Mouse (Mus musculus) CH12.LX (cell line): ENCODE measurements around the gene Macrod1. TPM values are rescaled to one million over a fixed set of nuclear protein-coding genes. Genes with fewer than 3 reads are reported as not detected.

Source experiments
- DNase-seq: peaks from one replicate; pipeline ENCODE4 v3.0.0-alpha.2; 2013; ENCODE audit errors: extremely low read depth
- H3K27ac ChIP-seq: 2 replicates; pipeline ENCODE4 v1.5.1; 2012; ENCODE audit warnings: low read depth, mild to moderate bottlenecking, control low read depth, moderate library complexity; ENCODE audit not compliant: insufficient read depth
- H3K27me3 ChIP-seq: replicated peaks from 2 replicates; pipeline ENCODE3; 2012; ENCODE audit warnings: inconsistent platforms
- H3K36me3 ChIP-seq, 2 experiments: replicated peaks in 1 of 2; 2 replicates each; pipeline versions ENCODE3 to v1.6.1; 2012; ENCODE audit warnings: inconsistent platforms in 1 of 2, low read length in 1 of 2, mild to moderate bottlenecking in 1 of 2, mixed read lengths in 1 of 2, moderate library complexity in 1 of 2; ENCODE audit not compliant: control insufficient read depth in 1 of 2, insufficient read depth in 1 of 2
- H3K4me1 ChIP-seq, 2 experiments: 2 replicates each; pipeline ENCODE4 v1.6.1; 2012; ENCODE audit warnings: inconsistent platforms in 1 of 2, moderate library complexity in 1 of 2; ENCODE audit not compliant: insufficient read depth in 2 of 2, control insufficient read depth in 1 of 2
- H3K4me2 ChIP-seq: 2 replicates; pipeline ENCODE4 v1.6.1; 2012; ENCODE audit warnings: low read depth, mild to moderate bottlenecking, control low read depth; ENCODE audit not compliant: poor library complexity, insufficient read depth, severe bottlenecking
- H3K4me3 ChIP-seq, 3 experiments: fragments of 150-350 bp in 1 of 3; sonication (generic) in 1 of 3; replicated peaks in 1 of 3; 2 replicates each; pipeline versions ENCODE3 to v1.5.1; 2011 to 2012; ENCODE audit warnings: low read depth in 2 of 3, low read length in 2 of 3, mild to moderate bottlenecking in 2 of 3, moderate library complexity in 2 of 3, control low read depth in 1 of 3, improper control_type of control experiment in 1 of 3, inconsistent platforms in 1 of 3, mixed read lengths in 1 of 3; ENCODE audit not compliant: poor library complexity in 1 of 3
- H3K79me2 ChIP-seq: replicated peaks from 2 replicates; pipeline ENCODE4 v1.6.1; 2012; ENCODE audit warnings: mild to moderate bottlenecking, moderate library complexity; ENCODE audit not compliant: control insufficient read depth, poor library complexity, insufficient read depth, severe bottlenecking; ENCODE audit errors: extremely low read depth
- H3K9ac ChIP-seq: 2 replicates; pipeline ENCODE4 v1.6.1; 2012; ENCODE audit warnings: low read depth, mild to moderate bottlenecking, control low read depth, moderate library complexity; ENCODE audit not compliant: insufficient read depth
- H3K9me3 ChIP-seq: replicated peaks from 2 replicates; pipeline ENCODE3; 2012; ENCODE audit warnings: low read length, inconsistent platforms, mixed read lengths
- BHLHE40 ChIP-seq: IDR thresholded peaks from 2 replicates; pipeline ENCODE4 v1.6.1; 2011; ENCODE audit warnings: mild to moderate bottlenecking, low read depth, low read length, improper control_type of control experiment
- CHD1 ChIP-seq: IDR thresholded peaks from 2 replicates; pipeline ENCODE4 v1.6.1; 2012; ENCODE audit warnings: low read depth, low read length, improper control_type of control experiment, inconsistent platforms
- CHD2 ChIP-seq: IDR thresholded peaks from 2 replicates; pipeline ENCODE4 v1.6.1; 2011; ENCODE audit warnings: low read length, improper control_type of control experiment
- CTCF ChIP-seq, 2 experiments: IDR thresholded peaks in 1 of 2; conservative IDR thresholded peaks in 1 of 2; 2 replicates each; pipeline ENCODE4 v1.5.1; 2011 to 2012; ENCODE audit warnings: low read depth in 2 of 2, low read length in 2 of 2, improper control_type of control experiment in 1 of 2, inconsistent platforms in 1 of 2, mild to moderate bottlenecking in 1 of 2, moderate library complexity in 1 of 2
- E2F4 ChIP-seq: IDR thresholded peaks from 2 replicates; pipeline ENCODE4 v1.6.1; 2011; ENCODE audit warnings: low read depth, low read length, improper control_type of control experiment; ENCODE audit not compliant: insufficient replicate concordance
- HCFC1 ChIP-seq: IDR thresholded peaks from 2 replicates; pipeline ENCODE4 v1.6.1; 2012; ENCODE audit warnings: low read depth, mild to moderate bottlenecking, inconsistent platforms, low read length, improper control_type of control experiment
- IRF4 ChIP-seq: IDR thresholded peaks from 2 replicates; pipeline ENCODE4 v1.6.1; 2014; ENCODE audit warnings: low read depth, mild to moderate bottlenecking, inconsistent platforms, low read length, improper control_type of control experiment
- JUND ChIP-seq: conservative IDR thresholded peaks from 2 replicates; pipeline ENCODE4 v1.6.1; 2011; ENCODE audit warnings: low read depth, low read length, improper control_type of control experiment
- KAT2A ChIP-seq: IDR thresholded peaks from 2 replicates; pipeline ENCODE4 v1.6.1; 2012; ENCODE audit warnings: low read length, improper control_type of control experiment, inconsistent platforms; ENCODE audit not compliant: insufficient replicate concordance
- MAX ChIP-seq: IDR thresholded peaks from 2 replicates; pipeline ENCODE4 v1.6.1; 2011; ENCODE audit warnings: low read length, improper control_type of control experiment
- MAZ ChIP-seq: IDR thresholded peaks from 2 replicates; pipeline ENCODE4 v1.6.1; 2012; ENCODE audit warnings: low read depth, mild to moderate bottlenecking, inconsistent platforms, low read length, improper control_type of control experiment, moderate library complexity
- MEF2A ChIP-seq: IDR thresholded peaks from 2 replicates; pipeline ENCODE4 v1.6.1; 2014; ENCODE audit warnings: low read depth, mild to moderate bottlenecking, inconsistent platforms, low read length, improper control_type of control experiment, borderline replicate concordance
- MXI1 ChIP-seq: IDR thresholded peaks from 2 replicates; pipeline ENCODE4 v1.6.1; 2011; ENCODE audit warnings: mild to moderate bottlenecking, low read depth, low read length, improper control_type of control experiment
- MYC ChIP-seq: IDR thresholded peaks from 2 replicates; pipeline ENCODE4 v1.6.1; 2011; ENCODE audit warnings: low read depth, mild to moderate bottlenecking, improper control_type of control experiment, low read length
- NELFE ChIP-seq: IDR thresholded peaks from 2 replicates; pipeline ENCODE4 v1.6.1; 2011; ENCODE audit warnings: low read depth, low read length, improper control_type of control experiment
- NRF1 ChIP-seq: IDR thresholded peaks from 2 replicates; pipeline ENCODE4 v1.6.1; 2014; ENCODE audit warnings: low read depth, mild to moderate bottlenecking, inconsistent platforms, low read length, improper control_type of control experiment, moderate library complexity
- RCOR1 ChIP-seq: conservative IDR thresholded peaks from 2 replicates; pipeline ENCODE4 v1.6.1; 2012; ENCODE audit warnings: low read depth, mild to moderate bottlenecking, inconsistent platforms, low read length, improper control_type of control experiment
- SMC3 ChIP-seq: IDR thresholded peaks from 2 replicates; pipeline ENCODE4 v1.6.1; 2011; ENCODE audit warnings: low read depth, low read length, improper control_type of control experiment
- TBP ChIP-seq: conservative IDR thresholded peaks from 2 replicates; pipeline ENCODE4 v1.6.1; 2011; ENCODE audit warnings: low read depth, low read length, improper control_type of control experiment
- TCF12 ChIP-seq: IDR thresholded peaks from 2 replicates; pipeline ENCODE4 v1.6.1; 2014; ENCODE audit warnings: low read depth, mild to moderate bottlenecking, inconsistent platforms, low read length, improper control_type of control experiment
- UBTF ChIP-seq: IDR thresholded peaks from 2 replicates; pipeline ENCODE4 v1.6.1; 2012; ENCODE audit warnings: low read depth, mild to moderate bottlenecking, inconsistent platforms, low read length, improper control_type of control experiment, moderate library complexity
- USF1 ChIP-seq: IDR thresholded peaks from 2 replicates; pipeline ENCODE4 v1.6.1; 2014; ENCODE audit warnings: low read depth, mild to moderate bottlenecking, inconsistent platforms, low read length, improper control_type of control experiment
- ZKSCAN1 ChIP-seq: IDR thresholded peaks from 2 replicates; pipeline ENCODE4 v1.6.1; 2012; ENCODE audit warnings: low read depth, inconsistent platforms, low read length, improper control_type of control experiment, borderline replicate concordance
- ZMIZ1 ChIP-seq: IDR thresholded peaks from 2 replicates; pipeline ENCODE4 v1.6.1; 2012; ENCODE audit warnings: low read depth, mild to moderate bottlenecking, inconsistent platforms, low read length, improper control_type of control experiment
- ZNF384 ChIP-seq: IDR thresholded peaks from 2 replicates; pipeline ENCODE4 v1.6.1; 2012; ENCODE audit warnings: low read depth, low read length, improper control_type of control experiment, inconsistent platforms
- dilution Hi-C: fragments of 300-500 bp; cut with MboI; formaldehyde crosslinking; loops from 2 replicates; pipeline ENCODE4 v1.14.3; 2020; ENCODE audit warnings: low sequenced_read_pairs; ENCODE audit not compliant: extremely low pct_unique_long_range_greater_than_20kb, extremely low pct_ligation_motif_present
- in situ Hi-C: fragments of 300-500 bp; cut with MboI; formaldehyde crosslinking; loops from 3 replicates; pipeline ENCODE4 v1.14.3; 2019; ENCODE audit warnings: low sequenced_read_pairs, low pct_ligation_motif_present, low pct_unique_long_range_greater_than_20kb, mixed read lengths
- polyA plus RNA-seq: library from polyadenylated mRNA; unstranded; fragments of >175 nt; gene quantifications from 2 replicates; pipeline ENCODE4 v1.2.1, GENCODE M21; 2012; ENCODE audit warnings: low read depth; ENCODE audit not compliant: insufficient read length
- total RNA-seq, 2 experiments: library from RNA; depleted of rRNA; stranded (reverse); fragments of 300-350 nt in 1 of 2; fragments of >200 nt in 1 of 2; gene quantifications; 2 replicates each; pipeline ENCODE4 v1.2.3; 2012 to 2014

The Macrod1 gene
- total and polyA plus RNA-seq, 3 experiments: 1.0 TPM; not detected in 2

GRCm38 (mm10) chr19:7218753-7219152, 162.1 kb downstream of the Macrod1 start:
- in situ Hi-C loops (no loop called here), dilution Hi-C loops (no loop called here)
- Histone ChIP-seq H3K4me3 (no peak overlapping the region), H3K4me1 (peaks cover 8 to 37% of the 10 kb centered on the region in 2 experiments; a peak in 3 of 4 replicates), H3K27me3 (no peaks in the 10 kb centered on the region), H3K9me3 (no peaks in the 10 kb centered on the region), H3K36me3 (peaks cover 18 to 28% of the 10 kb centered on the region in 2 experiments), H3K9ac (no peak overlapping the region), H3K27ac (no peak overlapping the region), H3K4me2 (no peak overlapping the region), H3K79me2 (peaks cover 33% of the 10 kb centered on the region)
- DNase-seq: no peak
- TF ChIP-seq KAT2A: no peak
- no peak for TF ChIP-seq TCF12
- TF ChIP-seq ZNF384: no peak
- no peak for TF ChIP-seq MYC
- no peak for TF ChIP-seq TBP
- TF ChIP-seq RCOR1: no peak
- TF ChIP-seq E2F4: no peak
- TF ChIP-seq NRF1: no peak
- TF ChIP-seq CHD2: no peak
- no peak for TF ChIP-seq CTCF (conservative IDR thresholded peaks at IDR 0.05 in 1 of 2, IDR thresholded peaks at IDR 0.05 in 1 of 2; ENCODE audit: low read depth in 2 of 2, low read length in 2 of 2)

DNA sequence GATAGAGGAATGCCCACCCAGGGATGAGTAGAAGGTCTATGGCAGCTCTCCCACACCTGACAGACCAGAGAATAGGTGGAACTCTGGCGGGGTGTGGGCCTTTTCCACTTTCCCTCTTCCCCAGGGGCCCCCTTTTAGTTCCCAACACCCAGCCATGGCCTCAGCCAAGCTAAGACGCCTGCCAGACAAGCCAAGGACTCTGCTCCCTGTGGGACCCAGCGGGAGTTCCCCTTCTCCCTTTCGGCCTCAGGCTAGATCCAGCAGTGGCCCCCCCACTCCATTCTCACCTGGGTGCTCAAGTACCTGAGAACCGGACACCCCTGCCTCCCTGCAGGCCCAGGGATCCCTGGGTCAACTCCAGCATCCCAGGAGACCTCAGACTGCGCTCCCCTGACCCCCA, 165.6 kb downstream of the Macrod1 start:
- Histone ChIP-seq H3K79me2 (peaks cover 2% of the 10 kb centered on the region), H3K4me3 (no peak overlapping the region), H3K9me3 (no peaks in the 10 kb centered on the region), H3K36me3 (peaks cover 12 to 33% of the 10 kb centered on the region in 2 experiments), H3K4me1 (peaks cover 0 to 26% of the 10 kb centered on the region in 2 experiments; a peak in 2 of 4 replicates), H3K27me3 (no peaks in the 10 kb centered on the region), H3K27ac (no peak overlapping the region), H3K9ac (no peak overlapping the region), H3K4me2 (no peak overlapping the region)
- in situ Hi-C loops (no loop called here), dilution Hi-C loops (no loop called here)
- DNase-seq: no peak
- TF ChIP-seq MEF2A (no peak), MXI1 (no peak), ZMIZ1 (no peak), KAT2A (no peak), BHLHE40 (no peak), SMC3 (no peak), RCOR1 (no peak), ZKSCAN1 (no peak), IRF4 (no peak), NELFE (no peak), CHD1 (no peak), USF1 (no peak), CHD2 (no peak), MAX (no peak), HCFC1 (no peak), UBTF (no peak), NRF1 (no peak), MAZ (no peak), JUND (no peak), MYC (no peak)
